Mouse (Mus musculus) hindlimb bud, embryonic 11.5 days (tissue): ENCODE results near the gene Fastk.

Experiments used
- DNase-seq: peaks from one replicate; pipeline ENCODE4 v3.0.0-alpha.2; 2012; ENCODE audit warnings: low read depth, low spot score; ENCODE audit errors: extremely low spot score

The Fastk gene

DNA sequence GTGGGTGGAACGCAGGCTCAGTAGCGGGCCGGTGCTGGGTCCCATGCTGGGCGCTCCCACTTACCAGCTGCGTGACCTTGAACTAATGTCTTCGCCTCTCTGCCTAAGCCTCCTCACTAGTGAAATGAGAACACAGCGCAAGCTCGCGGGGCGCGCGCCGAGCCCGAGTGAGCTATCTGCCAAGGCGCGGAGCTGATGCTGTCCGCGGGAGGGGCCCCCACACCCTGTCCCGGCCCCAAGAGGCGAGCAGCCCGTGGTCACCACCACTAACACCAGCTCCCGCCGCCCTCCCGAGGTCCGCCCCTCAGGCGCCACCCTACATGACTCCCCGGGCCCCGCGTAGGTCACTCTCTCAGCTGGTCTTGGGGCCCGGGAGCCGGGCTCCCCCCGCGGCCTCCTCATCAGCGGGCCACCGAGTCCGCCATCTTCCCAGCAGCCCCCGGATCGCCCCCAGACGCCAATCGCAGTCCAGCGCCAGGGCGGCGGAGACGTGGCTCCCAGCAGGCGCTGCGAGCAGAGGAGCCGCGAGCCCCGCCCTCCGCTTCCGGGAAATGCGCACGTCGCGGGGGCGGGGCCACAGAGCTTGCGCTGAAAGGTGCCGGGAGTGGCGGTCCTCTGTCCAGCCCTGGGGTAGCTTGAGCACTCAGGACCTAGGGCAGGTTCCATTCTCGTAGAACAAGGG lies at the start of gene Fastk:
Gene Fastk (minus strand): TSS at position 542 of the 682 bp plus-strand sequence.
- no peak for DNase-seq

DNA sequence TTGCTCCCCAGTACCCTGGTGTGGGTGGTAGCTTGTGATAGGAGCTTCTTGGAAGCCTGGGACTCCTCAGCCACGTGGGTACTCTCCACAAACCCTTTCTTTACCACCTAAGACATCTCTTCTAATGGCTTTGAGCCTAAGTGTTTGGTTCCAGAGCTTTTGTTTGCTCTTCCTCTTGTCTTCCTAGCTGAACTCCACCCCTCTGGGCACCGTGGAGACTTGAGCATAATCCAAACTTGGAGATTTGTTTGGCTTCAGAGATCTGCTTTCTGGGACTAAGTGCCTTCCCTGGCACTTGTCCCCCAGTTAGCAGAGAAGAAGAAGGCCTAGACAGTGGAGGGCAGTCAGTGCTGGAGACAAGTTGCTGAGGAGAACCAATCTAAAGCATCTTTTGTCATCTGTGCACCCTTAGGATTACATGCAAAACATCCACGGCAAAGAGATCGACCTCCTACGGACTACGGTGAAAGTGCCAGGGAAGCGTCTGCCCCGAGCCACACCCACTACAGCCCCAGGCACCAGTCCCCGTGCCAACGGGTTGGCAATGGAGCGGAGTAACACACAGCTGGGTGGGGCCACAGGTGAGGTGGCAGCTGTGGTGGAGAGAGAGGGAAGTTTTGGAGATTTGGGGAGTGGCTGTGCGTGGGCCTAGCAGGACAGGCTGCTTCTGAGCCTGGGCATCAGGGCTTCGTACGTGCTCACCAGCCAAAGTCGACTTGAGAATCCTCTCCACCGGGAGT lies 47.6 kb upstream of the Fastk start:
- DNase-seq = no peak

GRCm38 (mm10) chr5:24490413-24490920 lies 45.4 kb upstream of the Fastk start:
- DNase-seq = no peak

- no peak for DNase-seq
These were observed 41.7 kb upstream of the Fastk start for GRCm38 (mm10) chr5:24486738-24487137.

GRCm38 (mm10) chr5:24486097-24486496 lies 41.0 kb upstream of the Fastk start:
- peak; percentile 66 for DNase-seq

DNA sequence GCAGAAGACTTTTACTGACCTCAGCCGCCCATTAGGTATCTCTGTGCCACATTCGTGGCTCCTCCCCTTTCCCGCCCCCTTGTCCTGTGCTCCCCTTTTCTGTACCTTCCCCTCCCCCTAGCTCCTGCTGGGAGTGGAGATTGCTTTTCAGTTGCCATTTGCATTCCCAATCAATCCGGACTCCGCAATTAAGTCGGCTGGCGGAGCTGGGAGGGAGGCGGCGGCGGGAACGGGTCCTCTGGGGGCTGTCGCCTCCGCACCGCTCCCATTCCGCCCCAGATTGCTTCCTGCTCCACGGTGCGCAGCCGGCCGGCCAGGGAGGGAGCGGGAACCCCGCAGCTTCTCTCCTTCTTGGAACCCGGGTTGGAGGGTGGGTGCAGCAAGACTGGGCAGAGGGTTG lies 39.9 kb upstream of the Fastk start:
- DNase-seq = no peak

GRCm38 (mm10) chr5:24483326-24483725 lies 38.2 kb upstream of the Fastk start:
- DNase-seq = no peak

DNA sequence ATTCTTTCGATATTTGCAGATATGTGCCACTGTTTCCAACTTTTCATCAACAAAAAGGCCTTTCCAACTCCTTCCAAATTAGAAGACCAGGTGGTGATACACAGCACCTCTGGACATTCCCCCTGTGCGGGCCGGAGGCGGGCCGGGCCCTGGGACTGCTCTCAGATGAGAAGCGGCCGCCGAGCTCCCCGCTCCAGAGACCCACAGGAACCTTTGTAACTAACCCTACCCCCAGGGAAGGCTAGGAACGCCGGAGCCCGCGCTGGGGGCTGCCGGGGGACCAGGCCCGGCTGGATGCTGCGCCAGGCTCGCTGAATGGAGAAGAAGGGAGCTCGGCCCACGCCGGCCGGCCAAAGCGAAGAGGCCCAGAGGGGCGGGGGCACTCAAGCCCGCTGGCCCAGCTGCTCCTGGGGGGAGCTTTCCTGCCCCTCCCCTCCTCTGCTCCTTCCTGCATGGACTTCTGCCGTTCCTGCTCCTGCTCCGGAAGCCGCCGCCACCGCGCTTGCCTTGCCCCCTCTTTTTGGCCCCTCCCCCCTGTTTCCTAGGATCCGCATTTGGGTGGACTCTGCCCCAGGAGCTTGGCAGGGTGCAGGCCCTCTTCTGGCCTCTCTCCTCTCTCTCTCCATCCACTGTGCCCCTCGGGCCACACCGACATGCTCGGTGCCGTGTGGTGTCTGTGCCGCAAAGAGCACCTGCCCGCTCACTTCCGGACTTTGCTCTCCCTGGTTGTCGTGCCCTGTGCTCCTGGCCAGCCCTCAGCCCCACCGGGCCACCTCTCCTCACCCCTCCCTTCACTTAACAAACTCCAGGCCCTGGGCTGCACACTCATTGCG lies 37.4 kb upstream of the Fastk start:
- DNase-seq = no peak

DNA sequence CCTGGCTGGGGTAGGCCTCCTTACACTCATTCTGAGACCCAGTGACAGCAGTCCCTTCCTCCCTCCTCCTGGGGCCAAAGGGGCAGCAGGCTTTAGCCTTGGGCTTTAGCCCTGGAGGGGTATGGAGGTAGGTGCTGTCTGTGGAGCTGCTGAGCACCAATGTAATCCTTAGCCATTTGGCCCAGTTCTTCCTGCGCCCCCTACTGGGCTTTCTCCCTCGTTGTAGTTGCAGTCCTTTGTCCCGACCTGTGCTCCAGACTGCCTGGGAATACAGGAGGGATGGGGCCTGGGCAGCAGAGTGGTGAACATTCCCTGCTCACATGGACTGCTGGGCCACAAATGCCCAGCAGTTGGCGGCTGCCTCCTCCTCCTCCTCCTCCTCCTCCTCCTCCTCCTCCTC lies 36.6 kb upstream of the Fastk start:
- DNase-seq = no peak

DNA sequence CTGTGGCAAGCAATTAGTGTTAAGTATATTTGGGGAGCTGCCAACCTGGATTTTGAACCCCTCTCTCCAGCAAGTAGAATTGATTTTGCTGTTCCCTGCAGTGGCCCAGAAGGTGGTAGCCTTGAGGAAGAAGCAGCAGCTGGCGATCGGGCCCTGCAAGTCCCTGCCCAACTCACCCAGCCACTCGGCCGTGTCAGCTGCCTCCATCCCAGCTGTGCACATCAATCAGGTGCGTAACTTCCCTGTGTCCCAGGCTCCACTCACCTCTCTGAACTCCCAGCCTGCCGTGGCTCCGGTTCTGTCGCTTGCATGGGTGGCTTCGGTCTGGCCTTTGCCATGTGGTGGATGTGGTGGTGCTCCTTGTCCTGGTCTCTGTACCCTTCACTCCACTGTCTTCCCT lies 32.8 kb upstream of the Fastk start:
- no peak for DNase-seq

GRCm38 (mm10) chr5:24475476-24476241 lies 30.6 kb upstream of the Fastk start:
- no peak for DNase-seq

GRCm38 (mm10) chr5:24474723-24475261 lies 29.7 kb upstream of the Fastk start:
- no peak for DNase-seq

- no peak for DNase-seq
These were observed 29.1 kb upstream of the Fastk start for GRCm38 (mm10) chr5:24474025-24474722.

- no peak for DNase-seq
These were observed 28.0 kb upstream of the Fastk start for GRCm38 (mm10) chr5:24472884-24473619.

DNA sequence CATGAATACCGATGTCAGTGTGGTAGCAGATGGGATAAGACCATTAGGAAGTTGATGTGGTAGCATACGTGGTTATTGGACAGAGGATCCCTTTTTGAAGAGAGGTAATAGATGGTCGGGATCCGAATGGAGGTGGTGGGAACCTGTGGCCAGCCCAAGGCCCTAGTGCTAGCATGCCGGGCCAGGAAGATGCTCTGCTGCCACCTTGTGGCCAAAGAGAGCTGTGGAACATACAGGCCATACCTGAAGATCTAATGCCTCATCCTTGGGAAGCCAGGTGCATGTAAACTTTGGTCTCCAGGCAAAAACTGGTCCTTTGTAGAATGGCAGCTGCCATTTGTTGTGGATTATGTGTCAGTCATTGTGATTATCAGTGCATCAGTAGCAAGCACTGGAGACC lies 25.5 kb upstream of the Fastk start:
- no peak for DNase-seq

GRCm38 (mm10) chr5:24466762-24467161 lies 21.7 kb upstream of the Fastk start:
- DNase-seq = no peak

- no peak for DNase-seq
These were observed 10.5 kb upstream of the Fastk start for GRCm38 (mm10) chr5:24455613-24456012.

DNA sequence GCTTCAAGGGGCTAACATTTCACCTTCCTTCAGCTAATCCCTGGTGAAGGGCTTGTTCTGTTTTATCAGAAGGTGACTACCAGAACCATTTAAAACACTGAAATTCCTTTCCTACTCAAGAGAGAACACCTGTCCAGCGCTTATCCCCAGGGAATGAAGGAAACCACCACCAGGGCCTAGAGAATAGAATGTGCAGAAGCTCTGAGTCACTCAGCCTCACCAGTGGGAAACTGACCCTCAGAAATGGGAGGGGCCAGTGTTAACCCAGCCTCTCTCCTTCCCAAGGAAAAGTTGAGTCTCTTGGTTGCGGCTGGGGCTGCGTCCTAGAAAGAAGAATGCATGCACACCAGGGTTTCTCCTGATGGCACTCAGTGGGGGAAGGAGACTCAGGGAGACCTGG lies 10.0 kb upstream of the Fastk start:
- DNase-seq = no peak

- no peak for DNase-seq
These were observed 8.9 kb upstream of the Fastk start for GRCm38 (mm10) chr5:24453985-24454303.
